Mouse (Mus musculus) neural tube, embryonic 11.5 days (tissue): Measurements from ENCODE around the gene Adh5. TPM values are rescaled to one million over a fixed set of nuclear protein-coding genes. Genes with fewer than 3 reads are reported as not detected.
A peak's percentile ranks its signal among the peaks of the same experiment; 100 is the strongest.
"Not testable (repeated sequence)": the region's sequence is repeated elsewhere in the genome, so short reads cannot be mapped to it uniquely, and the experiment has no call there.

ENCODE experiments used
- ATAC-seq: fragments of 200-750 bp; cut with Nextera tagmentation; 2 replicates; pipeline ENCODE4 v1.8.0; 2017; ENCODE audit warnings: moderate number of reproducible peaks, mild to moderate bottlenecking, moderate TSS enrichment, moderate library complexity; ENCODE audit not compliant: insufficient read depth, low FRiP score, low TSS enrichment
- DNase-seq: peaks from one replicate; pipeline ENCODE4 v3.0.0-alpha.2; 2015; ENCODE audit warnings: low spot score
- H3K27ac ChIP-seq: fragments of 300-500 bp; sonication (generic); 2 replicates; pipeline ENCODE4 v1.5.1; 2014; ENCODE audit warnings: low read depth, mild to moderate bottlenecking, low read length
- H3K27me3 ChIP-seq: fragments of 300-500 bp; sonication (generic); 2 replicates; pipeline ENCODE4 v1.6.1; 2014; ENCODE audit warnings: mild to moderate bottlenecking, low read length, mixed read lengths; ENCODE audit not compliant: control insufficient read depth, insufficient read depth
- H3K36me3 ChIP-seq: fragments of 300-500 bp; sonication (generic); 2 replicates; pipeline ENCODE4 v1.6.1; 2014; ENCODE audit warnings: mild to moderate bottlenecking, low read length, moderate library complexity, mixed read lengths; ENCODE audit not compliant: control insufficient read depth, insufficient read depth
- H3K4me1 ChIP-seq: fragments of 300-500 bp; sonication (generic); 2 replicates; pipeline ENCODE4 v1.6.1; 2014; ENCODE audit warnings: low read length, mixed read lengths; ENCODE audit not compliant: control insufficient read depth, insufficient read depth
- H3K4me2 ChIP-seq: fragments of 300-500 bp; sonication (generic); 2 replicates; pipeline ENCODE4 v1.6.1; 2014; ENCODE audit warnings: low read depth, mild to moderate bottlenecking, moderate library complexity
- H3K4me3 ChIP-seq: fragments of 300-500 bp; sonication (generic); 2 replicates; pipeline ENCODE4 v1.5.1; 2014; ENCODE audit warnings: low read depth, low read length
- H3K9ac ChIP-seq: fragments of 300-500 bp; sonication (generic); 2 replicates; pipeline ENCODE4 v1.6.1; 2014; ENCODE audit warnings: mild to moderate bottlenecking, low read length
- H3K9me3 ChIP-seq: fragments of 300-500 bp; sonication (generic); 2 replicates; pipeline ENCODE4 v1.6.1; 2016; ENCODE audit warnings: low read length; ENCODE audit not compliant: control insufficient read depth
- WGBS: fragments of 180-500 bp; shearing (Covaris S2); extraction: QIAGEN DNeasy Blood & Tissue Kit; methylation state at CpG from one replicate; pipeline ENCODE4 v1.1.7; 2014; 5-methylcytosine and 5-hydroxymethylcytosine counted together
- polyA plus RNA-seq: library from polyadenylated mRNA; unstranded; fragments of >200 nt; fragmentation: Nextera tagmentation; extraction: Ambion mirVana; gene quantifications from 2 replicates; pipeline ENCODE4 v1.2.1, GENCODE M21; 2014

Adh5 gene
- polyA plus RNA-seq, 1 experiment from 2014 or later, result 254 TPM

DNA sequence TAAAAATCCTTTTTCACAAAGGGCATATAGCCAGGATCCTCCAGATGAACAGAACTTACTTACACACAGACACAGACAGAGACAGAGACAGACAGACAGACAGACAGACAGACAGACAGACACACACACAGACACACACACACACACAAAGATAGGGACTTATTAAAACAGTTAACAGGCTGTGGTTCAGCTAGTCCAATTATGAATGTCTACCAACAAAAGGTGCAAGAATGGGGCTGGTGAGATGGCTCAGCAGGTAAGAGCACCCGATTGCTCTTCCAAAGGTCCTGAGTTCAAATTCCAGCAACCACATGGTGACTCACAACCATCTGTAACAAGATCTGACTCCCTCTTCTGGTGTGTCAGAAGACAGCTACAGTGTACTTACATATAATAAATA is 23.8 kb downstream of the Adh5 start:
- not testable (repeated sequence) for DNase-seq, H3K27ac ChIP-seq, H3K9ac ChIP-seq, H3K4me3 ChIP-seq, H3K4me1 ChIP-seq, H3K9me3 ChIP-seq, ATAC-seq, H3K27me3 ChIP-seq, H3K4me2 ChIP-seq
- 88% methylated on average over 1 of the region's 1 CpGs for WGBS
- H3K36me3 ChIP-seq, result peaks cover 15% of the 10 kb centered on the region

DNA sequence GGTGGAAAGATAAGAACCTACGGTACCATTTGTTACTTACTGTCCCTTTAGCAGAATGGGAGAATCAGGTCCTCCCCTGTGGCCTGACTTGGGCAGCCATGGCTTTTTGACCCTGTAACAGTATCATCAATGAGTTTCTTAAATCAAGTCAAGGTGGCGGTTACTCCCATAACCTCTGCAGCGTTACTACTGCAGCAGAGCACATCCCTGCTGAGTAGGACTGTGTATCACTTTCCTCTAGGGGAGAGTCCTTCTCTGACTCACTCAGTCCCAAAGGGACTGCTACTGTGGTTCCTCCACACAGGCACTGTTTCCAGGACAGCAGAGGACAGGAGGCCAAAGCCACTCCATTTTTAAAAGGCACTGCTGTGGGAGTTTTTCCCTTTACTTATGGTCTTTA is 28.2 kb downstream of the Adh5 start:
- no peaks in the 10 kb centered on the region for H3K27me3 ChIP-seq
- H3K9ac ChIP-seq, result no peak overlapping the region
- H3K4me2 ChIP-seq, result no peak overlapping the region
- H3K9me3 ChIP-seq, result no peaks in the 10 kb centered on the region
- ATAC-seq, result no peak
- 89% methylated on average over 3 of the region's 3 CpGs for WGBS
- peaks cover 9% of the 10 kb centered on the region for H3K36me3 ChIP-seq
- H3K4me3 ChIP-seq, result no peak overlapping the region
- no peaks in the 10 kb centered on the region for H3K4me1 ChIP-seq
- H3K27ac ChIP-seq, result no peak overlapping the region
- no peak for DNase-seq

DNA sequence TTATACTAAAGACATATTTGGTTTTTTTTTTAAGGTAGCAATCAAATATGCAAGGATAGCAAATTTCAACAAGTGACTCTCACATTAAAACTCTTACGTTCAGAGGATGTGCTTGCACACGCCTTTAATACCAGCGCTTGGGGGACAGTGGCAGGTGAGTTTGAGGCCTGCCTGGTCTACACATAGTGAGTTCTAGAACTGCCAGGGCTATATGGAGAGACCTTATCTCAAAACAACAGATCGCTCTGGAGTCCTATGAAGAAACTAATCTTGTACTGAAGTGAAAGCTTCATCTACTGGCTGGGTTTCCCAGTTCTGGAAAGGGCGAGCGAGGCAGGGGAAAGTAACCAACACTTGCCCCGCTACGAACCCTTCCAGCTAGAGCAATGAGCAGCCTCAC is 36.6 kb downstream of the Adh5 start:
- H3K36me3 ChIP-seq, result peaks cover under 1% of the 10 kb centered on the region; the same call in 1 of the 2 replicates
- no peak for ATAC-seq

DNA sequence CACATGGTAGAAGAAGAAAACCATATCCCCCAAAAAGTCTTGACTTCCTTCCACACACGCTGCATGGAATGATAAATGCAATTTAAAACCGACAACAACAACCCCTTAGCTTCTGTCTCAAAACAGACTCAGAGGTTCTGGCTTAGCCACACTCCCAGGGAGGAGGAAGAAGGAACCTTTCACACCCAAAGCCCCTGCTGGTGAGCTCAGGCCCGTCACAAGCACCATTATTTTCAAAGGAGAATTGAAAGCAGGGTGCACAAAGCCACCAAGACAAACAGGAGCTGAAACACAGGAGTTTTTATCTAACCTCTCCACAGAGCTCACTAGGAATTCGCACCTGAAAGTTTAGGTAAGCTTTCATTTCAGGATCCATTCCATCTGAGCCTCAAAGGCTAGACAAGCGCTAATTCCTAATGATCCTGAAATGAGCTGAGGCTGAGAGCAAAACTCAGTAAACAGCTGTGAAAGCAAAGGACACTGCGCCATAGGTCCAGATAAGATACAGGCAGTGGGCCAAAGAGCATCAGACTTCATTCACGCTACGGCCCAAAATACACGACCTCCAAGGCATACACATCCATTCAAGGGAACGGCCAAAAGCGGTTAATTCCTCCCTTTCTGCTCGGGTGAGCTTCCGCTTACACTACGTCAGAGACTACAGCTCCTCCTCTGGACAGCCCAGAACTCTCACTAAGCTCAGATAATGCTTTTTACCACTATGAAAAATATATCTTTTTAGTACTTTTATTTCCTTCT is 38.8 kb downstream of the Adh5 start:
- no peak overlapping the region for H3K4me2 ChIP-seq
- DNase-seq (no peak), ATAC-seq (no peak)
- H3K4me3 ChIP-seq, result no peak overlapping the region
- no peaks in the 10 kb centered on the region; the same call in 1 of the 2 replicates for H3K9me3 ChIP-seq
- no peaks in the 10 kb centered on the region for H3K4me1 ChIP-seq
- peaks cover 9% of the 10 kb centered on the region for H3K36me3 ChIP-seq
- WGBS, result 76% methylated on average over 14 of the region's 14 CpGs
- H3K27me3 ChIP-seq, result no peaks in the 10 kb centered on the region
- no peak overlapping the region for H3K27ac ChIP-seq
- no peak overlapping the region for H3K9ac ChIP-seq

More for the DNA sequence above, 36.6 kb downstream of the Adh5 start:
- Histone ChIP-seq H3K9me3 (no peaks in the 10 kb centered on the region; the same call in 1 of the 2 replicates), H3K4me1 (no peaks in the 10 kb centered on the region), H3K4me3 (no peak overlapping the region), H3K9ac (no peak overlapping the region), H3K27ac (no peak overlapping the region), H3K27me3 (no peaks in the 10 kb centered on the region), H3K4me2 (no peak overlapping the region)
- WGBS, result 94% methylated on average over 8 of the region's 8 CpGs
- no peak for DNase-seq

DNA sequence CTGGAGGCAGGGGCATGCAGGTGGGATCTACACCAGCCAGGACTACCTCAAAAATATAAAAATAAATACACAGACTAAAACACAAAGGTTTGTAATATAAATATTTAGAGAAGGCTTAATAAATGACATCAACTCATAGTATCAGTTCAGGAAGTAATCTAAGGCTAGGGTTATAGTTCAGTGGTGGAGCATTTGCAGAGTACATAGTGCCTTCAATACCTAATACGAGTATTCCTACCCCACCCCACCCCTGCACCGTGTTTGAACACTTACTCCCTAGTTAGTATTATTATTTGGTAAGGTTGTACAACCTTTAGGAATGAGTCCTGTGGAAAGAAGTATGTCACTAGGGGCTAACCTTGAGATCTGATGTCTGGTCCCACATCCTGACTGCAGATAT is 40.3 kb downstream of the Adh5 start:
- Histone ChIP-seq H3K36me3 (peaks cover 9% of the 10 kb centered on the region), H3K9me3 (no peaks in the 10 kb centered on the region; the same call in 1 of the 2 replicates), H3K4me3 (no peak overlapping the region), H3K4me2 (no peak overlapping the region), H3K27ac (no peak overlapping the region), H3K9ac (no peak overlapping the region), H3K27me3 (no peaks in the 10 kb centered on the region), H3K4me1 (no peaks in the 10 kb centered on the region)
- WGBS, result 90% methylated on average over 2 of the region's 2 CpGs
- DNase-seq (no peak), ATAC-seq (no peak)

GRCm38 (mm10) chr3:138488584-138489326 is 45.9 kb downstream of the Adh5 start:
- Histone ChIP-seq H3K4me3 (peak overlapping the region; percentile 86), H3K27ac (peak overlapping the region; percentile 63; the same call in 1 of the 2 replicates), H3K36me3 (peaks cover 9% of the 10 kb centered on the region), H3K9me3 (no peaks in the 10 kb centered on the region; the same call in 1 of the 2 replicates), H3K4me1 (no peaks in the 10 kb centered on the region), H3K27me3 (no peaks in the 10 kb centered on the region), H3K9ac (peak overlapping the region; percentile 81), H3K4me2 (peak overlapping the region; percentile 44)
- ATAC-seq (peak; percentile 54), DNase-seq (no peak)
- WGBS, result under 1% methylated on average over 56 of the region's 61 CpGs

DNA sequence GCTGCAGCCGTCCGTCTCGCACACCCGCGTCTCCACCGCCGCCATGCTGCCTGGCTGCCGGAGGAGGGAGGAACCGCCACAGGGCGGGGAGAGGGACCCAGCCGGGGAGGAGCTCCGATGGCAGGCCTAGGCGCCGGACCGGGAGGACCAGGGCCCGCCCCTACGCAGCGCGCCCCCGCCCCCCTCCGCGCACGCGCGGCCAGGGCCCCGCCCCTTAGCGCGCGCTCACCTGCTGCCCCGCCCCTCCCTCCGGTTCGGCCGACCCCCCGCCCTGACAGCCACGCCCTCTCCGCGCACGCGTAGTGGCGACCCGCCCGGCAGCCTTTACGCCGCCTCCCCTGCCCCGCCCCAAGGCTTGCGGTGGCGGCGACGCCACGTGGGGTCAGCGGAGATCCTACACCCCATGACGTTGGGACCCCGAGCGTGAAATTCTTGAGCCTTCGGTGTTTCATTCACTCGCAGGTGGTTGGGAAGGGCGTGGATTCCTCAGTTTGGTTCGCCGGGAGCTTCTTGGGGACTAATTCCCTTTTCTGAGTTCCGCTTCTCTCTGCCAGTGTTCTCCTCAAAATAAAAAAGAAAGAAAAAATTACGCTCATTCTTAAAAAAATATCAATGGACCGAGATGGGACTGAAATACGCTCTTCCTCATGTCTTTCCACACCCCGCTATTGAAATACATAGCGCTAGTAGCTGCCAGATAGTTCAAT is 46.6 kb downstream of the Adh5 start, which contains the start of gene Metap1:
Gene Metap1, minus strand, starts transcription at position 189 of the 707 bp plus-strand sequence.
- ATAC-seq, result peak; percentile 97
- Histone ChIP-seq H3K4me2 (peak within 1 kb of the TSS; percentile 56), H3K9ac (peak within 1 kb of the TSS; percentile 81), H3K4me3 (peak within 1 kb of the TSS; percentile 86), H3K4me1 (no peaks in the 10 kb centered on the region), H3K27me3 (no peaks in the 10 kb centered on the region), H3K9me3 (no peaks in the 10 kb centered on the region; the same call in 1 of the 2 replicates), H3K36me3 (peaks cover 8% of the 10 kb centered on the region), H3K27ac (peak within 1 kb of the TSS; percentile 63; the same call in 1 of the 2 replicates)
- WGBS, result under 1% methylated on average over 50 of the region's 65 CpGs
- peak; percentile 98 for DNase-seq

GRCm38 (mm10) chr3:138490034-138490337 is 47.1 kb downstream of the Adh5 start:
- WGBS, result 31% methylated on average over 6 of the region's 6 CpGs
- Histone ChIP-seq H3K9ac (no peak overlapping the region), H3K4me1 (no peaks in the 10 kb centered on the region), H3K9me3 (no peaks in the 10 kb centered on the region), H3K4me2 (peak overlapping the region; percentile 56), H3K4me3 (peak overlapping the region; percentile 86), H3K27me3 (no peaks in the 10 kb centered on the region), H3K27ac (no peak overlapping the region), H3K36me3 (peaks cover 5% of the 10 kb centered on the region)
- ATAC-seq (no peak), DNase-seq (no peak)
